Mouse (Mus musculus) kidney, postnatal 10 days (tissue): ENCODE measurements around the gene Mrpl23.

Experiments used
- DNase-seq: peaks from one replicate; pipeline ENCODE4 v3.0.0; 2021; ENCODE audit warnings: mixed read lengths

Mrpl23 gene

DNA sequence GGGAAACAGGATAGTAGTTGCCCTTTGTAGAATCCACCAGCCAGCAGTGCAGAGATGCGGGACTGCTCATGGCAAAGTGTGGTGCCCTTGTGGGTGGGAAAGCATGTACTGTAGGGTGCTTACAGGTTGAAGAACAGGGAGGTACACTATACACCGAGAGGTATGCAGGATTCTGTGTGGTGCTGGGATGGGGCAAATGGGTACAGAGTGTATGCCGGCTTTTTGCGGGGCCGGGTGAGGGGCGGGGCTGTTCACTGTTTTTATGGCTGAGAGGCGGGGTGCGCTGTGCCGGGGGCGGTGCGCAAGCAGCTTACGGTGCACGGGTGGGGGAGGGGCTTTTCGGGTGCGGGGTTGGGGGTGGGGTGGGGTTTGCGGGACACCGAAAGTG is at the start of gene Mrpl23:
Gene Mrpl23 (plus strand): TSS at position 16 of the 388 bp plus-strand sequence.
- no peak for DNase-seq

DNA sequence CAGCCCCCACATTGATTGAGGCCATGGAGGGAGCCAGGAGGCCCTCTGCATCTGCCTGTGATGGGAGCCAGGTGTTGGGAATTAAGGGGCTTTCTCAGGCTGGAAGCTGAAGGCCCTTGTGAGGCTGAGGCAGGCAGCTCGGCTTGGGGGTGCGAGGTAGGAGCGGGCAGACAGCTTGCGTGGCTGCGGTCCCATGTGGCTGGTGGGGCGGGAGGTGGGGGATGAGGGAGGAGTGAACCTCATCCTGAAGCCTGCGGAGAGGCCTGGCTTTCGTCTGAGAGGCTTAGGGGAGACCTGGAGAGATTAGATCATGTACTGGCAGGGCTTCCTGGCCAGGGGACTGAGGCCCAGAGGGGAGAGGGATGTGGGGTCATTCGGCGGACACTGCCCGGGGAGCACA is 49.4 kb upstream of the Mrpl23 start:
- DNase-seq, result no peak

DNA sequence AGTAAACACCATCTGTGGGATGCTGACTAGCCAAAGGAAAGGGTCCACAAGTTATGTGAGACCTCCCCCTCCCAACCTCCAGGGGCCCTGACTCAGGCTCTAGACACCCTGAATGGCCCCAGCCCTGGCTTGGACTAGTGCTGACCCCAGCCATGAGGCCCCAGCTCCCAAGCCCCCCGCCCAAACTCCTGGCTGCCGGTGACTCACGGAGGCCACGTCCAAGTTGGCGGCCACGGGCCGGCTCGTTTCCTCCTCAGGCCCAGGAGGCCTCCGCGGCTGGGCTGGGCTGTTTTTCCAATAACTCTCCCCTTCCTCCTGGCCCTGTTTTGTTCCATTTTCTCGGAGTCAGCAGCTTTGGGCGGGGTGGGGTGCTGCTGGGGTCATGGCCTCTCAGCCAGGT is 47.7 kb upstream of the Mrpl23 start:
- DNase-seq, result no peak

GRCm38 (mm10) chr7:142486751-142487162 is 45.7 kb upstream of the Mrpl23 start:
- no peak for DNase-seq

- peak; percentile 62 for DNase-seq
These were observed 45.1 kb upstream of the Mrpl23 start for GRCm38 (mm10) chr7:142487341-142487859.

DNA sequence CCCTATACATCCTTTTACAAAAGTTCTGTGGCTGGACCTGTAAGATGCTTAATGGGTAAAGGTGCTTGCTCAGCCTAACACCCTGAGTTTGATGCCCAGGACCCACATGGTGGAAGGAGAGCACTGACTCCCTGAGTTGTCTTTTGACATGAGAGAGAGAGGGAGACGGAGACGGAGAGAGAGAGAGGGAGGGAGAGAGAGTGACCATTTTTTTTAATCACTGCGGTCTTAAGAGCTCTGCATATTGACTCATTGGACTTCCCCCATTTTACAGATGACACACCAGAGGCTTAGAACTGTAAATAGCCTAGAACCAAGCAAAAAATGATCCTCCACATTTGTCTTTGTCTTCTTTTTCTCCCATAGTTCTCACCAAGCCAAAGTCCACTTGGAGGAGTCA is 44.4 kb upstream of the Mrpl23 start:
- no peak for DNase-seq

DNA sequence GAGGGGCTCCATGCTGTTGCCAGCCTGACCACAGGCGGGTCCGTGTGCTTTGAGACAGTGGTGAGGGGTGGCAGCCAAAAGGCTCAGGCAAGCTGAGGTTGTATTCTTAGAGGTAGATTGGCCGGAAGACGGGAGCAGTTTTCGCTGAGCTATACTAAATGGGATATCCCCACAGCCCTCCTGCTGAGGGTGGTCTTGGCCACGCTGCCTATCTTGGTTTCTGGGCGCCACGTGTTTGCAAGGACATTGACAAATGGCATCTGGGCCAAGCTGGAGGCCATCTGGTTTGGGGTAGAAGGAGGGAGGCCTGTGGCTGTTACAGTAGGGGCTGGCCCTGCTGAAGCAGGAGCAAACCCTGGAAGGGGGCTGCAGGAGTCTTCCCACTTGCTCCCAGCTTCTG is 39.0 kb upstream of the Mrpl23 start:
- no peak for DNase-seq

- no peak for DNase-seq
These were observed 36.3 kb upstream of the Mrpl23 start for GRCm38 (mm10) chr7:142496158-142496557.

GRCm38 (mm10) chr7:142496800-142497199 is 35.7 kb upstream of the Mrpl23 start:
- DNase-seq, result no peak

- peak; percentile 51 for DNase-seq
These were observed 34.7 kb upstream of the Mrpl23 start for GRCm38 (mm10) chr7:142497775-142498174.

GRCm38 (mm10) chr7:142498575-142498974 is 33.9 kb upstream of the Mrpl23 start, which contains the start of gene Tnnt3:
TSS of gene Tnnt3 (plus strand) at chr7:142498836.
- DNase-seq, result no peak

GRCm38 (mm10) chr7:142499010-142499721 is 33.3 kb upstream of the Mrpl23 start:
- no peak for DNase-seq

DNA sequence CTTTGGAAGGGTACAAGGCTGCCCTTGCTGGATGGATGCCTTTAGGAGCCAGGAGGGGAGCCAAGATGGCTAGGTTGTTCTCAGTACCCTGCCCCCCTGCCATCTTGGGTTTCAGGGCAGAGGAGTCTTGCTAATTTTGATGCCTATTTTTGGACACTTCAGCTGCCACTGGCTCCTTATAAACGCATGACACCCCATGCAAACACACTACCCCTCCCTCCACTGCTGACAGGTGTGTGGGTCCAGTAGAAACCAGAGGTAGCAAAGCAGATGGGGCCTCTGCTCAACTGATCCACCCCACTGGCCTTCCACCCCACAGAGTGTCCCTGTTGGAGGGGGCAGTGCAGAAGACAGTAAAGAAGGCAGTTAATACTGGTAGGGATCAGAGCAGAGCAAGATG is 32.5 kb upstream of the Mrpl23 start:
- no peak for DNase-seq

DNA sequence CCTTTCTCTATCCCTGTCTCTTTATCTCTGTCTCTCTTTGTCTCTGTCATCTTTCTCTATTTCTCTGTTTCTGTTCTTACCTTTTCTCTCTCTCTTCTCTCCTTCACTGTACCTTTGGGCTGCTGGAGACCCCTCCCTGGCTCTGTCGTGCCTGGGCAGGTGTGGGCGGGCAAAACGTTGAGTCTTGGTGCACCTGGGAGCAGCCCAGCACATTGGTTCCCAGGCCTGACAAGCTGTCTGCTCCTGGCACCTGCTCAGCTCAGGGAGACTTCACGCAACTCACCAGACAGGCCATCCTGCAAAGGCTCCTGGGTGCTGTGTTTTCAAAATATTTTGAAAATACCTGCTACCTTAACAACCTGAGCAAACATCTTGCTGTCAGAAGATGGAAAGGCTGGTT is 29.3 kb upstream of the Mrpl23 start:
- no peak for DNase-seq

GRCm38 (mm10) chr7:142505942-142506341 is 26.5 kb upstream of the Mrpl23 start:
- DNase-seq, result no peak

DNA sequence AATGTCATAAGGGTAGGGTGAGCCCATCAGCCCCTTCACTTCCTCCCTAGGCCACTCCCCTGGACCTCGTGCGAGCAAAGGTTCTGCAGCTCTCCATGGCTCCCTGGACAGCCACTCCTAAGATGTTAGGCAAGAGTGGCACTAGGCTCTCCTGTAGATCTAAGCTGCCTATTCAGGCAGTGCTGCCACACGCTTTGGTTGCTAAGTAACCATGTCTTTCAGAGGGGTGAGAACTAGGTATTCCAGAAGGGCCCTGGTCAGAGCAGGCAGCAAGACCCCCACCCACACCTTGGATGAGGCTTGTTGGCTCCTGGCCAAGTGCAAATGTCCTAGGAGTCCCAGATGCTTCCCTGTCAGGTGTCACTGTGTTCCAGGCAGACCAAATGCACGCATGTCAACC is 26.0 kb upstream of the Mrpl23 start:
- DNase-seq, result no peak

- DNase-seq, result no peak
These were observed 25.0 kb upstream of the Mrpl23 start for GRCm38 (mm10) chr7:142507453-142507852.

- no peak for DNase-seq
These were observed 23.0 kb upstream of the Mrpl23 start for GRCm38 (mm10) chr7:142509518-142509917.

DNA sequence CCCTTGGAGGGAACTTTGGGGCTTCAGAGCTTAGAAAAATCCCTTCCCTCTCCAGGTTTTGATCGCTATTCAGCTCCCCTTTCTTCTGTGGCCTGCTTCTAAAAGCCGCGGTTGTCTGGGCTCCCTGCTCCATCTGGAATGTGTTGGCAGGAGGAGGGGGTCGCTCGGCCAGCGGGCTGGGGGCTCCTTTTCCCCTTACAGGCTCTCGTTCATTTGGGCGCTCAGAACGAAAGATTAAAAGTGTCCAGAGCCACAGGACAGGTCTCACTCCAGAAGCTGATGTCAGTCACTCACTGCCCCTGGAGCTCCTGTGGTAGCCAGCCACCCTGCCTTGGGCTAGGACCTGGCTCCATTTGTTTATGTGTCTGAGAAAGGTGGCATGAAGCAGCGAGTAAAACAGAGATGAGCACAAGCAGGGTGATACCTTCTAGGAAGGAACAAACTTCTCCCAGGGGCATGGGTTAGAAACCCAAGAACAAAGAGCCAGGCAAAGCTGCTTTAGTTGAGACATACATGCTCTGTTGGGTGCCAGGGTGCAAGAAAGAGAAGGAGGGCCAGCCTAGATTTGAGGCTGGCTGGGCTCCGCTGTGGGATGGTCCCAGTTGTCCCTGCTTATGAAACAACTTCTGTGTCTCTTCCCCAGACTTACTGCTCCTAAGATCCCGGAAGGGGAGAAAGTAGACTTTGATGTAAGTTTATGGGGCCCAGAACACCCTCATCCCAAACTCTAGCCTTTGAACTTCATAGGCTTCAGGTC is 22.3 kb upstream of the Mrpl23 start:
- peak; percentile 45 for DNase-seq

GRCm38 (mm10) chr7:142514048-142514447 is 18.4 kb upstream of the Mrpl23 start:
- DNase-seq, result no peak

- peak; percentile 57 for DNase-seq
These were observed 16.1 kb upstream of the Mrpl23 start for GRCm38 (mm10) chr7:142516221-142516978.

DNA sequence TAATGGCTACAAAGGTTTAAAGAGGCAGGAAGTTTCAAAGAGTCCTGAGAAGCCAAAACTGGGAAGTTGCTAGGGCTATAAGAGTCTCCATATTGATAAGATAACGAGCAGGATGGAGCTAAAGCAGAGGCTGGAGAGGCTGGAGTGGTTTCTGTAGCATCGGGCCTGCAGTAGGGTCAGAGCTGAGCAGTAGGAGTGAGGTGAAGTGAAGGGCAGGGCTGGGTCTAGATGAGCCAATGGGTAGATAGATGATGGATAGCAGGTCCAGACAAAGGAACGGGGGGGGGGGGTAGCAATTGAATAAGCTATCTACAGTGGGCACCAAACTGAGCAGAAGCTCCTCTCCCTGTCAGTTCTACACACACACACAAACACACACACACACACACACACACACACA is 15.0 kb upstream of the Mrpl23 start:
- no peak for DNase-seq

DNA sequence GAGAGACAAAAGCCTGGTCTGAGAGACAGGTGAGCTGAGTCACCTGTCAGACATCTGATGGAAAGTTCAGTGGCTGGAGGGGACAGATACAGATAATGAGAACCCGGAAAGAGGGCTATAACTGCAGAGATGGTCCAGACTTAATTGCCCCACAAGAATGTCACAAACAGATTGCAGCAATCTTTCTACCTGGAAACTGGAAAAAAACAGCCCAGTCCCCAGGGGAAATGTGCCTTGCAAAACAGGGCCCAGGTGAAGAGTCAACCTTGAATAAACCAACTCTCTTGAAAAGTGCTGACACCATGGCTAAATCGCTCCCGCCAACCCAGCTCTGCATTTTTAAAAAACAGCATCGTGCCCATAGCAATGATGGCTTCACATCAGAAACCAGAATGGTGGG is 12.2 kb upstream of the Mrpl23 start:
- no peak for DNase-seq
